ENCODE assay signal across 16 mouse cellular contexts in genomic region chr7:126458225-126458624, GRCm38 (mm10). TPM values are rescaled to one million over a fixed set of nuclear protein-coding genes. Genes with fewer than 3 reads are reported as not detected.
"Had no signal": no experiment of that assay in that cellular context is flagged by ENCODE, and none has a peak within 500 bp of the region (broad histone marks: within the 10 kb centered on the region; RNA-seq: fewer than 3 reads in every experiment).

No protein-coding gene starts in this region.

- H3K36me3 ChIP-seq: limb, embryonic 12.5 days; liver, embryonic 13.5 days; lung, embryonic 15.5 days; midbrain, embryonic 12.5 days; stomach, embryonic 15.5 days had no signal

- H3K27ac ChIP-seq: layer of hippocampus, adult 2 months; limb, embryonic 12.5 days; liver, embryonic 13.5 days; lung, embryonic 15.5 days; macrophage; midbrain, embryonic 12.5 days; stomach, embryonic 15.5 days had no signal

- H3K4me3 ChIP-seq: layer of hippocampus, adult 2 months; limb, embryonic 12.5 days; liver, embryonic 13.5 days; lung, embryonic 15.5 days; midbrain, embryonic 12.5 days; stomach, embryonic 15.5 days had no signal

- H3K9me3 ChIP-seq: limb, embryonic 12.5 days; liver, embryonic 13.5 days; lung, embryonic 15.5 days; midbrain, embryonic 12.5 days; stomach, embryonic 15.5 days had no signal

- H3K27me3 ChIP-seq: liver, embryonic 13.5 days; lung, embryonic 15.5 days; stomach, embryonic 15.5 days had no signal

- ATAC-seq: liver, postnatal 0 days; midbrain, embryonic 16.5 days had no signal

- DNase-seq: kidney, postnatal 4 days; liver; liver, embryonic 13.5 days; liver, postnatal 0 days; lung, postnatal 14 days; right cerebral cortex, postnatal 14 days; thymus, postnatal 4 days had no signal

- H3K4me2 ChIP-seq: limb, embryonic 12.5 days; liver, embryonic 13.5 days; lung, embryonic 15.5 days; midbrain, embryonic 12.5 days; stomach, embryonic 15.5 days had no signal

- H3K9ac ChIP-seq: limb, embryonic 12.5 days; liver, embryonic 13.5 days; liver, postnatal 0 days; lung, embryonic 15.5 days; midbrain, embryonic 12.5 days; stomach, embryonic 15.5 days had no signal

- H3K4me1 ChIP-seq: lung, embryonic 15.5 days; midbrain, embryonic 12.5 days; stomach, embryonic 15.5 days had no signal

RNA-seq across cellular contexts. Expression of gene Atp2a1, which starts 4.7 kb away (rescaled TPM):
- polyA plus RNA-seq: macrophage had no signal

RNA-seq across cellular contexts. Expression of gene Cd19, which starts 43.5 kb away (rescaled TPM):
- total RNA-seq: layer of hippocampus, adult 2 months; left cerebral cortex, postnatal 36 days had no signal
- polyA plus RNA-seq: limb, embryonic 12.5 days; lung, embryonic 15.5 days; midbrain, embryonic 12.5 days; midbrain, embryonic 16.5 days; neural tube, embryonic 14.5 days had no signal
